Mouse (Mus musculus): Measurements from ENCODE around the gene Mecp2. TPM values are rescaled to one million over a fixed set of nuclear protein-coding genes. Genes with fewer than 3 reads are reported as not detected.

The Mecp2 gene
- polyA plus RNA-seq (2012; rRNA removed; ENCODE audit: low replicate concordance): 6.0 and 8.2 TPM in 2 replicates

GRCm38 (mm10) chrX:74135263-74135662 lies at the start of gene Mecp2:
Gene Mecp2 (minus strand): TSS chrX:74135363.

GRCm38 (mm10) chrX:74176959-74177358 lies 41.8 kb upstream of the Mecp2 start, which contains the start of gene Tktl1:
Gene Tktl1 (plus strand): TSS chrX:74177259.

GRCm38 (mm10) chrX:74167738-74168137 lies 32.6 kb upstream of the Mecp2 start, which contains the start of gene Tex28:
Gene Tex28 (minus strand): TSS chrX:74167838.

GRCm38 (mm10) chrX:74127164-74127563 lies 8.0 kb downstream of the Mecp2 start, which contains the start of gene Opn1mw:
Gene Opn1mw (plus strand): TSS chrX:74127464.

GRCm38 (mm10) chrX:74023188-74024049 lies 111.7 kb downstream of the Mecp2 start, which contains the start of gene Irak1:
Gene Irak1 (minus strand): TSS chrX:74023918.

Other genes starting within 250 kb of the Mecp2 start
- gene Avpr2, start 243.3 kb downstream of the Mecp2 start, polyA plus RNA-seq (2012; rRNA removed; ENCODE audit: low replicate concordance): not detected in 2 replicates
- 3.8 and 4.2 TPM in 2 replicates for gene L1cam, start 239.3 kb downstream of the Mecp2 start, polyA plus RNA-seq (2012; rRNA removed; ENCODE audit: low replicate concordance)
- 109 and 157 TPM in 2 replicates for gene Arhgap4, start 213.5 kb downstream of the Mecp2 start, polyA plus RNA-seq (2012; rRNA removed; ENCODE audit: low replicate concordance)
- 45.5 and 58.2 TPM in 2 replicates for gene Naa10, start 213.4 kb downstream of the Mecp2 start, polyA plus RNA-seq (2012; rRNA removed; ENCODE audit: low replicate concordance)
- 14.0 and 16.6 TPM in 2 replicates for gene Renbp, start 204.5 kb downstream of the Mecp2 start, polyA plus RNA-seq (2012; rRNA removed; ENCODE audit: low replicate concordance)
- 29.8 and 73.5 TPM in 2 replicates for gene Hcfc1, start 169.0 kb downstream of the Mecp2 start, polyA plus RNA-seq (2012; rRNA removed; ENCODE audit: low replicate concordance)
- 228 and 351 TPM in 2 replicates for gene Irak1, start 111.4 kb downstream of the Mecp2 start, polyA plus RNA-seq (2012; rRNA removed; ENCODE audit: low replicate concordance)
- 2.1 TPM in 1 of 2 replicates, not detected in the other for gene Opn1mw, start 7.9 kb downstream of the Mecp2 start, polyA plus RNA-seq (2012; rRNA removed; ENCODE audit: low replicate concordance)
- not detected in 2 replicates for gene Tex28, start 32.5 kb upstream of the Mecp2 start, polyA plus RNA-seq (2012; rRNA removed; ENCODE audit: low replicate concordance)
- 0.19 TPM in 1 of 2 replicates, not detected in the other for gene Tktl1, start 41.9 kb upstream of the Mecp2 start, polyA plus RNA-seq (2012; rRNA removed; ENCODE audit: low replicate concordance)
- gene Flna, start 114.5 kb upstream of the Mecp2 start, polyA plus RNA-seq (2012; rRNA removed; ENCODE audit: low replicate concordance): 435 and 465 TPM in 2 replicates
- 54.0 and 73.1 TPM in 2 replicates for gene Emd, start 119.3 kb upstream of the Mecp2 start, polyA plus RNA-seq (2012; rRNA removed; ENCODE audit: low replicate concordance)
- gene Rpl10, start 135.4 kb upstream of the Mecp2 start, polyA plus RNA-seq (2012; rRNA removed; ENCODE audit: low replicate concordance): 1,218 and 1,546 TPM in 2 replicates
- 128 and 141 TPM in 2 replicates for gene Taz, start 146.5 kb upstream of the Mecp2 start, polyA plus RNA-seq (2012; rRNA removed; ENCODE audit: low replicate concordance)
- 19.4 and 84.6 TPM in 2 replicates for gene Dnase1l1, start 147.0 kb upstream of the Mecp2 start, polyA plus RNA-seq (2012; rRNA removed; ENCODE audit: low replicate concordance)
- gene Atp6ap1, start 161.7 kb upstream of the Mecp2 start, polyA plus RNA-seq (2012; rRNA removed; ENCODE audit: low replicate concordance): 366 and 441 TPM in 2 replicates
- gene Gdi1, start 169.6 kb upstream of the Mecp2 start, polyA plus RNA-seq (2012; rRNA removed; ENCODE audit: low replicate concordance): 190 and 385 TPM in 2 replicates
- gene Fam50a, start 177.7 kb upstream of the Mecp2 start, polyA plus RNA-seq (2012; rRNA removed; ENCODE audit: low replicate concordance): 10.4 and 13.7 TPM in 2 replicates
- gene Plxna3, start 193.7 kb upstream of the Mecp2 start, polyA plus RNA-seq (2012; rRNA removed; ENCODE audit: low replicate concordance): 35.3 and 37.3 TPM in 2 replicates
- gene Lage3, start 218.3 kb upstream of the Mecp2 start, polyA plus RNA-seq (2012; rRNA removed; ENCODE audit: low replicate concordance): 35.5 and 59.7 TPM in 2 replicates
- gene Ubl4a, start 237.9 kb upstream of the Mecp2 start, polyA plus RNA-seq (2012; rRNA removed; ENCODE audit: low replicate concordance): 31.4 and 52.5 TPM in 2 replicates
- gene Slc10a3, start 238.0 kb upstream of the Mecp2 start, polyA plus RNA-seq (2012; rRNA removed; ENCODE audit: low replicate concordance): 20.2 and 38.4 TPM in 2 replicates